Mouse (Mus musculus) neural tube, embryonic 13.5 days (tissue): ENCODE measurements around the gene Wfdc5. TPM values are rescaled to one million over a fixed set of nuclear protein-coding genes. Genes with fewer than 3 reads are reported as not detected.
"Not testable (repeated sequence)": the region's sequence is repeated elsewhere in the genome, so short reads cannot be mapped to it uniquely, and the experiment has no call there.

ENCODE experiments used
- ATAC-seq: fragments of 200-750 bp; cut with Nextera tagmentation; 2 replicates; pipeline ENCODE4 v1.8.0; 2017; ENCODE audit warnings: low read depth, mild to moderate bottlenecking, moderate TSS enrichment, moderate library complexity
- H3K27ac ChIP-seq: fragments of 300-500 bp; sonication (generic); replicated peaks from 2 replicates; pipeline ENCODE4 v1.5.1; 2015; ENCODE audit warnings: moderate library complexity, mild to moderate bottlenecking, inconsistent platforms
- H3K27me3 ChIP-seq: fragments of 300-500 bp; sonication (generic); 2 replicates; pipeline ENCODE4 v1.6.1; 2015; ENCODE audit warnings: mild to moderate bottlenecking, inconsistent platforms
- H3K36me3 ChIP-seq: fragments of 300-500 bp; sonication (generic); 2 replicates; pipeline ENCODE4 v1.6.1; 2015; ENCODE audit warnings: mild to moderate bottlenecking, inconsistent platforms
- H3K4me1 ChIP-seq: fragments of 300-500 bp; sonication (generic); replicated peaks from 2 replicates; pipeline ENCODE4 v1.6.1; 2015; ENCODE audit warnings: inconsistent platforms
- H3K4me2 ChIP-seq: fragments of 300-500 bp; sonication (generic); 2 replicates; pipeline ENCODE4 v1.6.1; 2015; ENCODE audit warnings: inconsistent platforms, mild to moderate bottlenecking, moderate library complexity
- H3K4me3 ChIP-seq: fragments of 300-500 bp; sonication (generic); 2 replicates; pipeline ENCODE4 v1.5.1; 2015; ENCODE audit warnings: mild to moderate bottlenecking, inconsistent platforms
- H3K9ac ChIP-seq: fragments of 300-500 bp; sonication (generic); 2 replicates; pipeline ENCODE4 v1.6.1; 2015; ENCODE audit warnings: moderate library complexity, mild to moderate bottlenecking, inconsistent platforms
- H3K9me3 ChIP-seq: fragments of 300-500 bp; sonication (generic); 2 replicates; pipeline ENCODE4 v1.6.1; 2016; ENCODE audit warnings: inconsistent platforms
- WGBS: fragments of 180-500 bp; shearing (Covaris S2); methylation state at CpG from one replicate; pipeline ENCODE4 v1.1.7; 2015; 5-methylcytosine and 5-hydroxymethylcytosine counted together
- polyA plus RNA-seq: library from polyadenylated mRNA; unstranded; fragments of >200 nt; fragmentation: Nextera tagmentation; extraction: Ambion mirVana; gene quantifications from 2 replicates; pipeline ENCODE4 v1.2.1, GENCODE M21; 2015

Gene Wfdc5
- not detected in 2 replicates for polyA plus RNA-seq

- no peak for ATAC-seq
- Histone ChIP-seq H3K4me3 (no peak within 1 kb of the TSS), H3K9ac (no peak within 1 kb of the TSS), H3K4me2 (no peak within 1 kb of the TSS), H3K36me3 (no peaks in the 10 kb centered on the region), H3K9me3 (no peaks in the 10 kb centered on the region), H3K27ac (no peak within 1 kb of the TSS), H3K4me1 (no peaks in the 10 kb centered on the region), H3K27me3 (no peaks in the 10 kb centered on the region)
- WGBS, result 80% methylated on average over 7 of the region's 7 CpGs
Measured at GRCm38 (mm10) chr2:164182692-164183255, at the start of gene Wfdc5. Wfdc5 (minus strand) TSS chr2:164182742.

GRCm38 (mm10) chr2:164228361-164229070, 46.0 kb upstream of the Wfdc5 start:
- H3K4me1 ChIP-seq, result no peaks in the 10 kb centered on the region
- no peaks in the 10 kb centered on the region for H3K36me3 ChIP-seq
- H3K4me3 ChIP-seq, result no peak overlapping the region
- H3K27ac ChIP-seq, result no peak overlapping the region
- no peaks in the 10 kb centered on the region for H3K27me3 ChIP-seq
- no peak overlapping the region for H3K9ac ChIP-seq
- no peak for ATAC-seq
- H3K4me2 ChIP-seq, result no peak overlapping the region
- WGBS, result 86% methylated on average over 8 of the region's 8 CpGs
- H3K9me3 ChIP-seq, result no peaks in the 10 kb centered on the region

GRCm38 (mm10) chr2:164221522-164221921, 39.0 kb upstream of the Wfdc5 start, which contains the start of gene Wfdc15b:
Wfdc15b (minus strand) TSS chr2:164221660.
- no peak within 1 kb of the TSS for H3K4me3 ChIP-seq
- no peaks in the 10 kb centered on the region for H3K36me3 ChIP-seq
- 83% methylated on average over 11 of the region's 11 CpGs for WGBS
- H3K4me1 ChIP-seq, result no peaks in the 10 kb centered on the region
- ATAC-seq, result no peak
- H3K27ac ChIP-seq, result no peak within 1 kb of the TSS
- H3K4me2 ChIP-seq, result no peak within 1 kb of the TSS
- no peaks in the 10 kb centered on the region for H3K9me3 ChIP-seq
- no peaks in the 10 kb centered on the region for H3K27me3 ChIP-seq
- H3K9ac ChIP-seq, result no peak within 1 kb of the TSS

- Histone ChIP-seq H3K9me3 (no peaks in the 10 kb centered on the region), H3K27ac (no peak overlapping the region), H3K4me3 (no peak overlapping the region), H3K27me3 (no peaks in the 10 kb centered on the region), H3K4me1 (no peaks in the 10 kb centered on the region), H3K4me2 (no peak overlapping the region), H3K9ac (no peak overlapping the region), H3K36me3 (no peaks in the 10 kb centered on the region)
- no peak for ATAC-seq
- 85% methylated on average over 9 of the region's 9 CpGs for WGBS
Measured at GRCm38 (mm10) chr2:164219295-164219694, 36.8 kb upstream of the Wfdc5 start.

GRCm38 (mm10) chr2:164212711-164213110, 30.2 kb upstream of the Wfdc5 start:
- no peaks in the 10 kb centered on the region for H3K4me1 ChIP-seq
- no peak for ATAC-seq
- H3K4me3 ChIP-seq, result no peak overlapping the region
- H3K9me3 ChIP-seq, result no peaks in the 10 kb centered on the region
- no peaks in the 10 kb centered on the region for H3K27me3 ChIP-seq
- 90% methylated on average over 5 of the region's 5 CpGs for WGBS
- no peak overlapping the region for H3K27ac ChIP-seq
- H3K9ac ChIP-seq, result no peak overlapping the region
- H3K4me2 ChIP-seq, result no peak overlapping the region
- H3K36me3 ChIP-seq, result no peaks in the 10 kb centered on the region

GRCm38 (mm10) chr2:164210892-164211291, 28.4 kb upstream of the Wfdc5 start:
- Histone ChIP-seq H3K36me3 (no peaks in the 10 kb centered on the region), H3K4me2 (no peak overlapping the region), H3K9ac (no peak overlapping the region), H3K9me3 (no peaks in the 10 kb centered on the region), H3K4me3 (no peak overlapping the region), H3K27me3 (no peaks in the 10 kb centered on the region), H3K4me1 (no peaks in the 10 kb centered on the region), H3K27ac (no peak overlapping the region)
- no peak for ATAC-seq
- 84% methylated on average over 4 of the region's 4 CpGs for WGBS

- no peaks in the 10 kb centered on the region for H3K36me3 ChIP-seq
- H3K9me3 ChIP-seq, result no peaks in the 10 kb centered on the region
- no peaks in the 10 kb centered on the region for H3K4me1 ChIP-seq
- no peaks in the 10 kb centered on the region for H3K27me3 ChIP-seq
- no peak overlapping the region for H3K27ac ChIP-seq
- no peak for ATAC-seq
- no peak overlapping the region for H3K4me3 ChIP-seq
- H3K4me2 ChIP-seq, result no peak overlapping the region
- 86% methylated on average over 4 of the region's 4 CpGs for WGBS
- no peak overlapping the region for H3K9ac ChIP-seq
Measured at GRCm38 (mm10) chr2:164206676-164207075, 24.1 kb upstream of the Wfdc5 start.

GRCm38 (mm10) chr2:164206011-164206410, 23.5 kb upstream of the Wfdc5 start:
- H3K4me3 ChIP-seq, H3K27me3 ChIP-seq, H3K9me3 ChIP-seq, H3K4me1 ChIP-seq, H3K27ac ChIP-seq, H3K36me3 ChIP-seq, ATAC-seq, H3K4me2 ChIP-seq, H3K9ac ChIP-seq: not testable (repeated sequence)
- WGBS, result 92% methylated on average over 10 of the region's 10 CpGs

GRCm38 (mm10) chr2:164199626-164200327, 17.2 kb upstream of the Wfdc5 start, which contains the start of gene Wfdc15a:
Wfdc15a (minus strand) TSS chr2:164200130.
- H3K9me3 ChIP-seq, result no peaks in the 10 kb centered on the region
- H3K27me3 ChIP-seq, result no peaks in the 10 kb centered on the region
- no peak for ATAC-seq
- H3K36me3 ChIP-seq, result no peaks in the 10 kb centered on the region
- no peak within 1 kb of the TSS for H3K27ac ChIP-seq
- H3K9ac ChIP-seq, result no peak within 1 kb of the TSS
- no peak within 1 kb of the TSS for H3K4me2 ChIP-seq
- no peaks in the 10 kb centered on the region for H3K4me1 ChIP-seq
- WGBS, result 76% methylated on average over 20 of the region's 20 CpGs
- H3K4me3 ChIP-seq, result no peak within 1 kb of the TSS

- no peak for ATAC-seq
- Histone ChIP-seq H3K9ac (no peak overlapping the region), H3K27me3 (no peaks in the 10 kb centered on the region), H3K9me3 (no peaks in the 10 kb centered on the region), H3K27ac (no peak overlapping the region), H3K4me2 (no peak overlapping the region), H3K4me3 (no peak overlapping the region), H3K4me1 (no peaks in the 10 kb centered on the region), H3K36me3 (no peaks in the 10 kb centered on the region)
- 85% methylated on average over 5 of the region's 5 CpGs for WGBS
Measured at GRCm38 (mm10) chr2:164196700-164196990, 14.1 kb upstream of the Wfdc5 start.

- no peak overlapping the region for H3K27ac ChIP-seq
- no peak for ATAC-seq
- H3K4me1 ChIP-seq, result no peaks in the 10 kb centered on the region
- H3K9ac ChIP-seq, result no peak overlapping the region
- no peaks in the 10 kb centered on the region for H3K27me3 ChIP-seq
- no peaks in the 10 kb centered on the region for H3K9me3 ChIP-seq
- H3K36me3 ChIP-seq, result no peaks in the 10 kb centered on the region
- no peak overlapping the region for H3K4me2 ChIP-seq
- no peak overlapping the region for H3K4me3 ChIP-seq
- WGBS, result 91% methylated on average over 5 of the region's 5 CpGs
Measured at GRCm38 (mm10) chr2:164195971-164196699, 13.6 kb upstream of the Wfdc5 start.

GRCm38 (mm10) chr2:164194959-164195630, 12.6 kb upstream of the Wfdc5 start:
- Histone ChIP-seq H3K9me3 (no peaks in the 10 kb centered on the region), H3K9ac (no peak overlapping the region), H3K27me3 (no peaks in the 10 kb centered on the region), H3K4me3 (no peak overlapping the region), H3K4me1 (no peaks in the 10 kb centered on the region), H3K4me2 (no peak overlapping the region), H3K27ac (no peak overlapping the region), H3K36me3 (no peaks in the 10 kb centered on the region)
- no peak for ATAC-seq
- WGBS, result 81% methylated on average over 5 of the region's 5 CpGs
